Mouse (Mus musculus): ENCODE data around the gene Gm21173.
"Not testable (repeated sequence)": the region's sequence is repeated elsewhere in the genome, so short reads cannot be mapped to it uniquely, and the experiment has no call there.

The Gm21173 gene

DNA sequence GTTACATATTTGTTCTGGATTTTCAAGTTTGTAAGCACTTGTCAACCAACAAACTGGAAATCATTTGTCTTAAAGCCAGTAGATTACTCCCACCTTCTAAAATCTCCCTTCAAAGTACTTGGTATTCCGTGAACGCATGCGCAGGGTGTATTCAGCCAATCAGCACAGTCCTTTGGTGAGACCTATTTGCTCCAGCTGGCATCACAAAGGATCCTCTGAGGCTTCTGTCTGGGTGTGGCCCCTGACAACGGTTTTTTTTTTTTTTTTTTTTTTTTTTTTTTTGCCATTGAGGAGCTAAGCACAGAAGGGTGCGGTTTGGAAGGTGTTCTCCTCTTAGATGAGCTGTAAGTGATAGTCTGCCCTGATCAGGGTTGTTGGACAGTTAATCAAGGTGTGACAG is at the start of gene Gm21173:
Gm21173 (plus strand) TSS at position 301 of the 400 bp plus-strand sequence.
- not testable (repeated sequence) for DNase-seq (ENCODE audit: low spot score in 2 of 2)

Measured in urinary bladder, postnatal 36 days (tissue).